Mouse (Mus musculus) right cerebral cortex, adult 2 months (tissue): Measurements from ENCODE around the gene Insl3.
"Not testable (repeated sequence)": the region's sequence is repeated elsewhere in the genome, so short reads cannot be mapped to it uniquely, and the experiment has no call there.

Experiments
- DNase-seq, 2 experiments: peaks; one replicate each; pipeline ENCODE4 v3.0.0; 2021 to 2022; ENCODE audit warnings: low spot score in 2 of 2

Gene Insl3

DNA sequence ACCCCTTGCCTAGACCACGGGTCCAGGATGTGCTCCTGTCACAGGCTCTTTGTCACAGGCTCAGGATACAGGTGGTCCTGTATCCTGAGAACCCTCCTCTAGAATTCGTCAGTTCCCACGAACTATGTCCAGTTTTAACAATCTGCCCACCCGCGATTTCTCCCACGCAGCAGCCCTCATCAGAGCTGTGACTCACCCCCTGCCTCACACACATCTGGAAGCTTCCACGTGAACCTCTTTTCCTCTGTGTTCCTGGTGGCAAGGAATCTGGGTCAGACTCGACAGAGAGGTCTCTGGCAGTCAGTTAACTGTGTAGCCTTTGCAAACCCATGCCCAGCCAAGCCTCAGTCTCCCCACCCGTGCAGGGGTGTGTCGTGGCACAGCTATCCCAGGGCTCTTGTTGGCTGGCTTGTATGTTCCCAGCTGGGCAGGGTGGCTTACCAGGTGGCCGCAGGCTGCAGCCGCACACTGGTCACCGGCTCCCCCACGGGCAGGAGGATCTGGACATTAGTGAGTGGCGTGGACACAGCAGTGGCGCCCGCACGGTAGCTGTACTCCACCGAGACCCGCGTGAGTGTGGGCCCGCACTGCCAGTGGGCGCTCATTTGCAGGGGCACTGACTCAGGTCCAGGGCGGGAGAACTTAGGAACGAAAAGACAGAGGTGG lies 20.3 kb downstream of the Insl3 start:
- peak; percentile 59 to 66 for DNase-seq

DNA sequence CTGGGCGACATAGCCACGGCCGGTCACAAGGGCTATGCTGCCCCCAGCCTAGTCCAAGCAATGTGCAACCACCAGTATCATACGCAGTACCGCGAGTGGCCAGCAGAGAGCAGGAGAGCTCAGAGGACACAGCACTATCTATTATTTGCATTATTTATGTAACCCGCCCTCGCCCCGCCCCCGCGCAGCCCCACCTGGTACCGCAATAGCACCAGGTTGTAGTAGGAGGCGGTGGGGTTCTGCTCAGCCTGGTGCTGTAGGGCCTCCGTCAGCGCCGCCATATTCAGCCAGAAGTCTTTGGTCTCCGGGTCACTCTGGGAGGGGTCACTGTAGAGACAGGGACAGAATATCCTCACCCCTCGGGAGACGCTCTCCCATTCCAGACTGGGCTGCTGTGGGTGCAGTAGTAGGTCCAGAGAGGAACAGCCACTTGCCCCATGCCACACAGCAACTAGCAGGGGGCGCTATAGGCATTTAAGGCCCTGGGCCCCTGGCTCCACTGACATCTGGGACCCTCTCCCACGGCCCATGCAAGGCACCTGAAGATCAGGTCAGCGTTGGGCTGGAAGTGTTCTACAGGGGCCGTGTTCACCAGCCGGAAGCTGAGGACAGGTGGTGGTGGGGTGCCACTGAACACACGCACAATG lies 20.9 kb downstream of the Insl3 start:
- peak; percentile 92 to 93 for DNase-seq

DNA sequence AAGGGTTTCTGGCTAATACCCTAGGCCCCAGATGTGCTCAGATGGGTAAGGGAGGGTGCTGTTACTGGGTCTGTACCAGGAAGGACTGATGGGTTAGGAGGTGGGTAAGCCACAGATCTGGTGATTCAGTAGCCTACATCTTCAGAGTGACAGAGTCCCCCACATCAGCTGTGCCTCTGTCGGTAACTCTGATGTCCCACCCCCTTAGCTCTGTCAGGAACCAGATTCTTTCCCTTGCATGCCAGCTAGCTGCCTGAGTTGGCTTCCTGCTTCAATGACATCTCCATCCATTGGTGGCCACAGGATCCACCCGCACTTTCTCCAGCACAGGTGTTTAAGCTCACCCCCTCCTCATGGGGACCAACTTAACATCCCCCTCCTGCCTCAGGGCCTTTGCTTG lies 22.6 kb downstream of the Insl3 start:
- no peak for DNase-seq

DNA sequence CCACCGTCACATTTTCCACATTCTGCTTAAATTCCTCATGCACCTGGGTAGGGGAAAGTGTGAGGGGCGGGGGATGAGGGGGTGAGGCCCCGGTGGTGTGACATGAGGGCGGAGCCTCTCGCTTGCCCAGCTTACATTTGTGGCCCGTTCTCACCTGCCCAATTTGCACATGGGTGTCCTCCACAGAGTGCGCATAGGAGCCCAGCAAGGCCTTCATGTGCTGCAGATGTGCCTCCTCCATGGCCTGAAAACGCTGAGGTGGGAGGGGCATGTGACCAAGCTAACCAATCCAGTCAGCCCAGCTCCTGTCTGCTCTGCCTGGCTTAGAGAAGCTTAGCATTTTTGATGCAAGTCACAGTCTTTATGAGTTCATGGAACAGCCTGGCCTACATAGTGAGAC lies 26.5 kb downstream of the Insl3 start:
- no peak for DNase-seq

DNA sequence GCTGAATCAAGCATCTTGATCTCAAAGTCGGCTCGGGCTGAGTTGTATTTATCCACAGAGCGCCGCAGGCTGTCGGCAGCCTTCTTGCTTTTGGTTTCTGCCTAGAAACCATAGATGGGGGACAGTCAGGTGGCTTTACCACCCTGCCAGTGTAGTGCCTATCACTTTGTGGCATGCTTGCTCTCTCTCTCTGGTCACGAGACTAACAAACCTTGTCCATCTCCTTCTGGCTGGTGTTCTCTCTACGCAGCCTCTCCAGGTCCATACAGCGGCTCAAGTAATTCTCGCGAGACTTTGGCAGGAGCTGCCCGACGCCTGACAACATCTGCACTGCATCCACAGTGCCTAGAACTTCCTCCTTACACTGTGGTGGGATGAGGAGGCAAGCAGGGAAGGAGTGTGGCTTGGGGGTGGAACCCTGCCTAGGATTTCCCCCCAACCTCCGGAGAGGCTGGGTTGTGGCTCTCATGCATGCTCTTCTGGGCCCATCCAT lies 27.6 kb downstream of the Insl3 start:
- DNase-seq: no peak

DNA sequence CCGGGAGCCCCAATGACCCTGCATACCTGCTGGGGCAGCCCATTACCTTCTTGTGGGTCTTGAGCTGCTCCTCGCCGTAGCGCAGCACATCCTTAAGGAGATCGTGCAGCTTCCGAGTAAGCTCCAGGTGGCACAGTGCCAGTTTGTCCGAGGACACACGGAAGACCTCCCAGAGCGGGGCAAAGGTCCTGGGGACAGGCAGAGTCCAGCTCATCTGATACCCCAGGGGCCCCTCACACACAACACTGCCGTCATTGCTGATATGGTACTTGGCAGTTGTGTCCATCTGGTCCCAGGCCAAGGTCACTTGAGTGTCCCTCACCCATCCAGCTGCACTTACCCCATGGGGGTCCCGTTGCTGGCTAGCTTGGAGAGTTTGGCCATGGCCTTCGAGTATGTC lies 28.1 kb downstream of the Insl3 start:
- no peak for DNase-seq

DNA sequence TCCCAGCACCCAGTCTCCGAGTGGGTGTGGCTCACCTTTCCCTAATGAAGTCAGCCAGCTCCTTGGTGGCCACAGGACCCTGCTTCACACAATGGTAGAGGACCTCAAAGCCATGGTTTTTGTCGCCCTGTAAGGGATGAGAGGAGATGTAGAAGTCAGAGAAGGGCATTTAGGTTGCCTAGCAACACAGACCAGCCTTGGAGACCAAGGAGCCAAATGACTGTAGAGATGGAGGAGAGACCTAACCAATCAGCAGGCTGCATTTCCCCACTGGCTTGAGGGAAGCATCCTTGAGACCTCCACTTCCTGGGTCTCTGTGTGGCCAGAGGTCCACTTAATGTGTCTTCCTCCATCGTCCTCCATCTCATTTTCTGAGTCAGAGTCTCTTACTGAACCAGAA lies 29.2 kb downstream of the Insl3 start:
- no peak for DNase-seq

DNA sequence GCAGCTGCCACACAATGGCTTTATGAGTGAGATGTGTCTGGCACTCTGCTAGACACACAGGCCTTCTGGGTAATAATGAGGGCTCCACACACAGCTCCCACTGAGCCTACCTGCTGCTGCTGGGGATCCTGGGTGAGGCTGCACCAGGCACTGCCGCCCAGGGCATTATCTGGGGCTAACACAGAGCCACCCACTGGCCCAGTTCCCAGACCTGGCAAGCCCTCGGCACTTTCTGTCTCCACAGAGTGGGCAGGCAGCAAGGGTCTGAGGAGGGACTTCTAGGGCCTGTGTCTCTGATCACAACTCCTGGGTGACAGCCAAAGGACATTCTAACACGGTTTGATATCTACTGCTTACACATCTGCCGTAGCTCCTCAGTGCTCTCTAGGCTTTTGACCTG lies 30.2 kb downstream of the Insl3 start:
- no peak for DNase-seq

DNA sequence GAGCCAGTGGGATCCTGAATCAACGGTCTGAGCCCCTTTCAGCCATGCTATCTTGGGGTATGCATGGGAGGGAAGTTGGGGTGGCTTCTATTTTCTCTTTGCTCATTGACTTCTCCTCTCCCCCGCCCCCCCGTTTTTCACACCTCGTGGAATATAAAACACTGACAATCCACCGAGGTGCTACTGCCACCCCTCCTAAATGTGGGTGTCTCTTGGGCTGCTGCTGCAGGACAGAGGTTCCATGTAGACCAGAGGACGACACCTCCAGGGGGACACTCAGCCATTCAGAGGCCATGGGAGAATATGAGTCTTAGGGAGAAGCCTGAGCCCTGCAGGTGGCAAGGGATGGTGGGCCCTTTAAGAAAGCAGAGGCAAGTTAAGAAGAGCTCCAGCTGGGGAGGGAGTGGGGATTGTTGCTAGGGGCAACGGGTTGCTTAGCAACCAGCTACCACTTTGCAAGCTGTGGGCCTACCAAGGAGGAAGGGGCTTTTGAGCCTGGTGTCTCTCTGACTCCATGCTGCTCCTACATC lies 31.0 kb downstream of the Insl3 start:
- DNase-seq: peak; percentile 78 to 88

DNA sequence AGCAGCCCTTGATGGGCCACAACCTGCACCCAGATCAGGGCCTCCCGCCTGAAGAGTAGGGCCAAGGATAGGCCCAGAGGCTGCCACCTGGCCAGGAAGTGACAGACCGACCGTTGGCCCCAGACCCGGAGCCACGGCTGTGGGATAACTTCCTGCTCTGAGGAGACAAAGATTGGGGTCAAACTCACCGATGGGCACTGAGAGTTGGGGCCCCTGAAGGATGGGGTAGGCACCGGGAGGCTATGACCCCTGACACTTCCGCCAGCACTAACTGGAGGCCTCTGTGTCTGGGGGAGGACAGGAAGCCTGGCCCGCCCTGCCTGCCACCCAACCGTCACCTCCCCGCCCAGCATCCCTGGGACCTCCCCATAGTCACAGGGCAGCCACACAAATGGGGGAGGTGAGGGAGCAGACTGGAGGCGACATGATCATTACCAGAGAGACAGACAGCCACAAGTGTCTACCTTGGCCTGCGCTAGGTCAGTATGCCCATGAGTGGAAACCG lies 34.1 kb downstream of the Insl3 start:
- no peak for DNase-seq

DNA sequence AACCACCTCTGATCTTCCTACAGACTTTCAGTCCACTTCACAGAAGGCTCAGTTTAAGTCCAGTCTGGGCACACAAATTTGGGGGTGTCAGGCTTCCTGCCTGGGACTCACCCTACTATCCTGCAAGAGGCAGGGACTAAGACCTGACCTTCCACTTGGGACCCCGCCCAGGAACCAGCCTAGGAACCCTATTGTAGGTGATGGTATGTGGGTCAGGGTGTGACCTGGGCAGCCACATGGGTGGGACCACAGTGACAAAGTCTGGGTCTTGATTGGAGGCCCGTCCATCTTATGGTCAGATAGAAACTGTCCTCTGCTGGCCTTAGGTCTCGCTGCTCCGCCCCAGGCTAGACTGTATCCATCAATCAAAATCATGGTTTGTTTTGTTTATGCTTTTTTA lies 35.4 kb downstream of the Insl3 start:
- no peak for DNase-seq

DNA sequence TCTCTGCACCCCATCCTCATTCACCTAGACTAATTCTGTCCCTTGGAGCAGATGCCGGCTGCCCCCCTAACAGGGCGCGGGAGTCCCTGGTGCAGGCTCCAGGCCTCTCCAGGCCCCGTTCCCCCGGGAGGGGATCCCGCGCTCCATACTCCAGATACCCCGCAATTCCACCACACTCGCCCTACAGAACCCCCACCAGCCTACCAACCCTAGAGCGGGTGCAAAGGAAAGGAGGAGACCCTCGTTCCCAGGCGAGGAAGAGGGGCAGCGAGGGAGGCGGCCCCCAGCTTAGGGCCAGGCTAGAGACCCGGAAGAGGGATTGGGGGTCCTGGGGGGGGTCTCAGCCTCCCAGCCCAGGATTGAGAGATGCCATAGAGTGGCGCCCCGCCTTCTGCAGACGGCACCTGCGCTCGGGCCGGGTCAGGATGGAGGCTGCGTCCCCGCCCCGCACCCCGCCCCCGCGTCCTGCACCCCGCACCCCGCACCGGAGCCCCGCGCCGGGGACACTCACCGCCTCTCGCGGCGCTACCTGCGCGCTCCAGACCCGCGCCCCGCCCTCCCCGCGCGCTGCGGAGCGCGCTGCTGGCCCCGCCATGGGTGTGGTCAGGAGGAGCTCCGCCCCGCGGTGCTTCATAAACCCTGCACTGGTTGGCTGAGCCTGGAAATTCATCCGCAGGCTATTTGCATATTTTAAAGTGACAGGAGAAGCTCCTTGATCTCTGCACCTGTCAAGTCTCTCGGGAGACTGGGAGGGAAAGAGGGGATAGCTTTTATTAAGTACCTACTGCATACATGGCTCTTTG lies 36.3 kb downstream of the Insl3 start, which contains the start of gene Fcho1:
TSS of gene Fcho1 (minus strand) at position 595 of the 803 bp plus-strand sequence.
- peak; percentile 80 to 81 for DNase-seq

DNA sequence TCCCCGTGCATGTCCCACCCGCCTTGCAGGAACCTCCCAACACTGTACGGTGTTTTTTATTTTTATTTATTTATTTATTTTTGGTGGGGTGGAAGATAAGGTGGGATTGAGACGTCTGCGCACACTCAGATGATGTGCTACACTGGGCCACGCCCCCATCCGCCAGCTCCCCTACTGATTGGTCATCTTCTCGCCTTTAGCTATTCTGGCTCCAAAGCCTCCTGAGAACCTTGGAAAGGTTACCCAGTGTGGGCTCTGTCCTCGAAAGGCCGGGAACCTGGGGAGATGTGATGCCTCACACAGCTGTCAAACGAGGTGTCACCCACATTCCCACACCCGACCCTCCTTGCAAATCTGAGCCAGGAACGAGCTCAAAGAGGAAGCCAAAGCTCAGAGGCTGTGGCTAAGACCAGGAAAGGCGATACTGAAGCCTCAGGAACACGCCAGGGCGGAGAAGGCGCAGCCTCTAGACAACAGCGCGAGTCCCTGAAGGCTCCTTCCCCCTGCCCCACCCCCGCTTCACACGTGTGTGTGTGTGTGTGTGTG lies 39.3 kb downstream of the Insl3 start:
- no peak for DNase-seq

DNA sequence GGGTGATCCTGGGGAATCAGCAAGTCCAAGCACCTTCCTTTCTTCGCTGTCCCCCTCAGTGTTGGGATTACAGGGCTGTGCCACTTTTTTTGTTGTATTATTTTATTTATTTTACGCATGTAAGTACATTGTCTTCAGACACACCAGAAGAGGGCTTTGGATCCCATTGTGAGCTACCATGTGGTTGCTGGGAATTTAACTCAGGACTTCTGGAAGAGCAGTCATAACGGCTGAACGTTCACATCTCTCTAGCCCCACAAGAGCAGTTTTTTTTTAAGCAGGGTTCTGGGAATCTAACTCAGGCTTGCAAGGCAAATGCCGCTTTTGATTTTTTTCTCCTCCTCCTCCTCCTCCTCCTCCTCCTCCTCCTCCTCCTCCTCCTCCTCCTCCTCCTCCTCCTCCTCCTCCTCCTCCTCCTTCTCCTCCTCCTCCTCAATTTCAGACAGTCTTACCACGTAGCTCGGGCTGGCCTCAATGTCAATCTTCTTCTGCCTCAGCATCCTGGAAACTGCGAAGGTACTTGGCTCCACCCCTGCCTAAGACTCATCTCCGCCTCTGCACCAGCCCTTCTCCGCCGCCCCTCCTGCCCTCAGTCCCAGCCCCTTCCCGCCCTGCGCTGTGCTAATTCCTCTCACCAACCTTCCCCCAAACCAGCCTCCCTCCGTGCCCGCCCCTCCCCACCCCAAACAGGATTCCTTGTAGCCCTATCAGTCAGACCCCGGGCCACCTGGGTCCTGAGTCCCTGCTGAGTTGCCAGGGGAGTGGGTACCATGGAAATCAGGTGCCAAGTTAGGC lies 40.0 kb downstream of the Insl3 start:
- DNase-seq: no peak

DNA sequence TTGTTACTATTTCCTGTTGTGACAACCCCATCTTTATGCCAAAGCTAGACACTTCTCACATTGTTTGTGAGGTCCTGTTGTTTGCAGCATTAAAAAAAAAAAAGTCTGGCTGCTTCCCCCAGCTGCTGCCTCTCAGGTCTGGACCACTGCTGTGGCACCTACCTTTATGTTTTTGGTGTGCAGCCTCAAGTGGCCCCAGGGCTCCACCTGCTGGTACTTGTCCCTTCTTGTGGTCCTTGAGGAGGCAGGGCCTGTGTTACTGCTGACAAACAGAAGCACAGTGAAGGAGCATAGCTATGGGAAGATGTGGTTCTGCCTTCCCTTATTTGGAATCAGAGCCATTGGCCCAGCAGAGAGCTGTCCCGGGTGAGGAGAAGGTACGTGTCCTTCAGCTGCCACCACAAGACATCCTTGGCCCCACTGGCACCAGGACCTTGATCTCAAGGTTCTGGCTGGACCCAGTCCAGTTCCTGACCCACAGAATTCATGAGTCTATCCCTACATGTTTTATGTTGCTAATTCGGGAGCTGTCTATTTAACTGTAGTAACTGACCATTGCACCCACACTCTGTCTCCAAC lies 42.7 kb downstream of the Insl3 start:
- peak; percentile 82 for DNase-seq

DNA sequence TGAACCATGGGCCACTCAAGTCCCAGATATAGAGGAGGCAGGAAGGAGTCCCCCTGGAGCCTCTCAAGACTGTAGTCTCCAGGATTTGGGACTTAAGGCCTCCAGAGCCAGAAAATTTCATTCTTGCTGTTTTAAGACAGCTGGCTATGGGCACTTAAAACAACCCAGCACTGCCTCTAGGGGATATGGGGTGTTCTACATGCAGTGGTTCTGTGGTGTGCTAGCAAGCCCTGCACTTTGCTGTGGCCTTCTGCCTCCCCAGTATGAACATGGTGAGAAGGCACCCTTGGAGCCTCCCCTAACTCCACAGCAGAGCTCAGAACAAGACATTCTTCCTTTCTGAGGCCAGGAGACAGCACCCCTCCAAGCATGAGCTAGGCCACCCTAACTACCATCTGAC lies 49.3 kb downstream of the Insl3 start:
- DNase-seq: not testable (repeated sequence)
